Mouse (Mus musculus): Measurements from ENCODE around the gene Zbtb7b. TPM values are rescaled to one million over a fixed set of nuclear protein-coding genes. Genes with fewer than 3 reads are reported as not detected.

The Zbtb7b gene
- total and polyA plus RNA-seq, 2 experiments from 2014 or later: 0.73 to 3.7 TPM

GRCm38 (mm10) chr3:89422556-89423205 is 28.1 kb upstream of the Zbtb7b start:
- ATAC-seq: no peak
- DNase-seq (ENCODE audit: low spot score): no peak
- H3K27me3 ChIP-seq (ENCODE audit: insufficient read depth, low read length): no peaks in the 10 kb centered on the region
- no peak overlapping the region for H3K27ac ChIP-seq
- WGBS: 72% methylated on average over 6 of the region's 6 CpGs
- H3K36me3 ChIP-seq (ENCODE audit: insufficient read depth, low read length): 0 out of 2 replicates have a peak, but pooled peaks cover 8% of the 10 kb centered on the region
- no peak for TF ChIP-seq CTCF (IDR thresholded peaks at IDR 0.05; ENCODE audit: low read depth)
- H3K4me2 ChIP-seq (ENCODE audit: low read depth, low read length): peak overlapping the region; percentile 65
- peak overlapping the region; percentile 38 for H3K4me3 ChIP-seq (ENCODE audit: low read length)
- peaks cover 7% of the 10 kb centered on the region for H3K4me1 ChIP-seq (ENCODE audit: insufficient read depth, low read length)
- H3K9ac ChIP-seq (replicated peaks; ENCODE audit: low read length): no peak overlapping the region
- no peaks in the 10 kb centered on the region for H3K9me3 ChIP-seq (ENCODE audit: low read length)

- TF ChIP-seq CTCF (IDR thresholded peaks at IDR 0.05; ENCODE audit: low read depth): no peak
- WGBS: 6% methylated on average over 21 of the region's 22 CpGs
- Histone ChIP-seq H3K9me3 (ENCODE audit: low read length) (no peaks in the 10 kb centered on the region), H3K36me3 (ENCODE audit: insufficient read depth, low read length) (0 out of 2 replicates have a peak, but pooled peaks cover 3% of the 10 kb centered on the region), H3K27ac (peak overlapping the region; percentile 54; the same call in 1 of the 2 replicates), H3K9ac (replicated peaks; ENCODE audit: low read length) (peak overlapping the region; percentile 54), H3K4me3 (ENCODE audit: low read length) (peak overlapping the region; percentile 38), H3K4me2 (ENCODE audit: low read depth, low read length) (peak overlapping the region; percentile 65), H3K4me1 (ENCODE audit: insufficient read depth, low read length) (peaks cover 14% of the 10 kb centered on the region), H3K27me3 (ENCODE audit: insufficient read depth, low read length) (no peaks in the 10 kb centered on the region)
- DNase-seq (ENCODE audit: low spot score) (peak; percentile 40), ATAC-seq (no peak)
These were observed 27.4 kb upstream of the Zbtb7b start for GRCm38 (mm10) chr3:89421810-89422473.

GRCm38 (mm10) chr3:89421002-89421774 is 26.6 kb upstream of the Zbtb7b start:
- peak; percentile 67 for ATAC-seq
- Histone ChIP-seq H3K27ac (peak overlapping the region; percentile 54; the same call in 1 of the 2 replicates), H3K4me1 (ENCODE audit: insufficient read depth, low read length) (peaks cover 14% of the 10 kb centered on the region), H3K36me3 (ENCODE audit: insufficient read depth, low read length) (no peaks in the 10 kb centered on the region), H3K9ac (replicated peaks; ENCODE audit: low read length) (peak overlapping the region; percentile 54), H3K27me3 (ENCODE audit: insufficient read depth, low read length) (no peaks in the 10 kb centered on the region), H3K4me3 (ENCODE audit: low read length) (peak overlapping the region; percentile 38), H3K4me2 (ENCODE audit: low read depth, low read length) (peak overlapping the region; percentile 65), H3K9me3 (ENCODE audit: low read length) (no peaks in the 10 kb centered on the region)
- 5% methylated on average over 11 of the region's 11 CpGs for WGBS
- no peak for TF ChIP-seq CTCF (IDR thresholded peaks at IDR 0.05; ENCODE audit: low read depth)
- DNase-seq (ENCODE audit: low spot score): peak; percentile 84

DNA sequence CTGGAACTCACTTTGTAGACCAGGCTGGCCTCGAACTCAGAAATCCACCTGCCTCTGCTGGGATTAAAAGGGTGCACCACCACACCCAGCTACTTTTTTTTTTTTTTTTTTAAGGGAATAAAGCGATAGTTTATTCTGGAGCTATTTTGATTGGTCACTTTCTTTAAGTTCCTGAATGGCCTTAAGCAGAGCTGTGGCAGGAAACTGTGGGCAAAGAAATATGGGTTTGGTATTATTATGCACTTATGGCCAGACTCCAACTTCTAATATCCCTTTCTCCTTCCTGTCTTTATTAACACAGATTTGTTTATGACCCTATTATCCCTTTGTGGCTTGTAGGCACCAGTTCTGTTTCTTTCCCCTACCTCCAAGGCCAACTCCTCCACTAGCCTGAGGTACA is 25.8 kb upstream of the Zbtb7b start:
- DNase-seq (ENCODE audit: low spot score) (no peak), ATAC-seq (no peak)
- H3K4me1 ChIP-seq (ENCODE audit: insufficient read depth, low read length): peaks cover 14% of the 10 kb centered on the region
- no peak overlapping the region for H3K9ac ChIP-seq (replicated peaks; ENCODE audit: low read length)
- H3K27me3 ChIP-seq (ENCODE audit: insufficient read depth, low read length): no peaks in the 10 kb centered on the region
- no peak overlapping the region for H3K4me3 ChIP-seq (ENCODE audit: low read length)
- 0 out of 2 replicates have a peak overlapping the region, but pooled peaks have one; percentile 33 for H3K27ac ChIP-seq
- no peaks in the 10 kb centered on the region for H3K36me3 ChIP-seq (ENCODE audit: insufficient read depth, low read length)
- H3K9me3 ChIP-seq (ENCODE audit: low read length): no peaks in the 10 kb centered on the region
- peak overlapping the region; percentile 65; the same call in 1 of the 2 replicates for H3K4me2 ChIP-seq (ENCODE audit: low read depth, low read length)
- TF ChIP-seq CTCF (IDR thresholded peaks at IDR 0.05; ENCODE audit: low read depth): no peak
- 61% methylated on average over 2 of the region's 2 CpGs for WGBS

DNA sequence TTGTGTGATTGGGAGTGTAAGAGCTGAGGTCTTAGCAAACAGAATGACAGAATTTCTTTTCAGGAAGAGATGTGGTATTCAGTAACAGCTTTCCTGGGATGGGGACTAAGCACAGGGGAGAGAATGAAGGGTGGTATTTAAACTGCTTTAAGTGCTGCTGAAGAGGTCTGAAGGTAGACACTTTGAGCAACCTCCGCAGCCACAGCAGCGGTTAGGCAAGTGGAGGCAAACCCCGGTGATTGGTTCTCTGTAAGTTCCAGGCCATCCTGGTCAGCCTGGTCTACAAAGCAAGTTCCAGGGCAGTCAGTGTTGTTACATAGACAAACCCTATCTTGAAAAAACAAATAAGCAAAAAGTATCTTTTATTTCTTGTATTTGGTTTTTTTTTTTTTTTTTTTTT is 25.4 kb upstream of the Zbtb7b start:
- WGBS: 38% methylated on average over 3 of the region's 3 CpGs
- TF ChIP-seq CTCF (IDR thresholded peaks at IDR 0.05; ENCODE audit: low read depth): no peak
- Histone ChIP-seq H3K4me2 (ENCODE audit: low read depth, low read length) (peak overlapping the region; percentile 99), H3K9me3 (ENCODE audit: low read length) (no peaks in the 10 kb centered on the region), H3K36me3 (ENCODE audit: insufficient read depth, low read length) (peaks cover under 1% of the 10 kb centered on the region; the same call in 1 of the 2 replicates), H3K4me1 (ENCODE audit: insufficient read depth, low read length) (peaks cover 14% of the 10 kb centered on the region), H3K27ac (peak overlapping the region; percentile 85), H3K27me3 (ENCODE audit: insufficient read depth, low read length) (no peaks in the 10 kb centered on the region), H3K4me3 (ENCODE audit: low read length) (peak overlapping the region; percentile 70; the same call in 1 of the 2 replicates), H3K9ac (replicated peaks; ENCODE audit: low read length) (peak overlapping the region; percentile 55; the same call in 1 of the 2 replicates)
- ATAC-seq: no peak
- no peak for DNase-seq (ENCODE audit: low spot score)

GRCm38 (mm10) chr3:89419571-89419970 is 25.0 kb upstream of the Zbtb7b start:
- no peak for ATAC-seq
- peak overlapping the region; percentile 85 for H3K27ac ChIP-seq
- no peak for DNase-seq (ENCODE audit: low spot score)
- no peaks in the 10 kb centered on the region for H3K27me3 ChIP-seq (ENCODE audit: insufficient read depth, low read length)
- H3K4me2 ChIP-seq (ENCODE audit: low read depth, low read length): peak overlapping the region; percentile 99
- peaks cover 5% of the 10 kb centered on the region for H3K36me3 ChIP-seq (ENCODE audit: insufficient read depth, low read length)
- peak overlapping the region; percentile 70 for H3K4me3 ChIP-seq (ENCODE audit: low read length)
- WGBS: 4% methylated on average over 9 of the region's 9 CpGs
- peak overlapping the region; percentile 55 for H3K9ac ChIP-seq (replicated peaks; ENCODE audit: low read length)
- no peaks in the 10 kb centered on the region for H3K9me3 ChIP-seq (ENCODE audit: low read length)
- TF ChIP-seq CTCF (IDR thresholded peaks at IDR 0.05; ENCODE audit: low read depth): no peak
- H3K4me1 ChIP-seq (ENCODE audit: insufficient read depth, low read length): peaks cover 14% of the 10 kb centered on the region
